Mouse (Mus musculus): ENCODE measurements around the gene Zfp827.

The Zfp827 gene

DNA sequence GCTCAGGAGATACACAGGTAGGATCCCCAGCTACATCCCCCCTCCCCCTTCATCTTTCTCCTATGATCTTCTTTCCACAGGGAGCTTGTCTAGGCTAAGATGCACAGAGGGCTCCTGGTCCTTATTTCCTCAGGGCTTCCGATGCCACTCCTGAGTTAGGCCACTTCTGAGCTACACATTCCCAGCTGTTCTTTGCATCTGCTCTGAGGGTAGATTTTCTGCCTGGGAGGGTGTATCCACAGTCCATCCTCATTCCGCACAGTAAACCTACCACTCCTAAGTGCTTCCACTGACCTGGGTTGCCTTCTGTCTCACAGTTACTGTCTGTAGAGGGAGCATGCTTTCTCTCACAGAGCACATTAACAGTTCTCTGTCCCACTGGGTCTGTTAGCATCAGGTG is 37.7 kb downstream of the Zfp827 start:
- DNase-seq, result no peak

DNA sequence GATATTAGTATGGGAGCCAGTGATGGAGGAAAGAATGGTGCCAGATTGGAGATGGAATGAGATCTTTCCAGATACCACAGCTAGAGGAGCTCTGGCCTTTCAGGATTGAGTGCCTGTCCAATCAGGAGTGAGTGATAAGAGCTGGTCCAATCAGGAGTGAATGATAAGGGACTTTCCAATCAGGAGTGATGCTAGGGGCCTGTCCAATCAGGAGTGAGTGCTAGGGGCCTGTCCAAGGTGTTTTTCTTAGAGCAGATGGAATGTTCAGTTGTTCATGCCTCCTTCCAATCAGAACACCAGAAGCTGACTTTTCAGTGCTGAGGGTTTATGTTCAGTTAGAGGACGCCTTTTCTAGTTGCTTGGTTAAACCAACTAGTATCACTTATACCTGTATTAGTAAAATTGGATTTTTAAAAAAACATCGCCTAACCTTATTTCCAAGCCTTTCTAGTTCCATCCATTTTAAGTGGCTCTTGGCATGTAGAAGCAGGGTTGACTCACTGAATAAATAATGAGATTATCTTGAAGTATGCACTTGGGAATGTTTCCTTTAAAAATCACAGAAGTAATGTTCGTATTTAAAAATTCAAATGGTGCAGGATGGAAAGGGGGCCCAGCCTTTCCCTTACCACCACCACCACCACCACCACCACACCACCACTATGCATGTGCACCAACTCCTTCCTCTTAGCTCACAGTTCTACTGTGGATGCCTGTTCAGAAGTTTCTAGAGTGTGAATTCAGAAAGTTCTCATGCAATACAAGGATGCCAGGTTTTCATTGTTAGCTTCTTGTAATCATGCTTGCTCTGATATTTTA is 39.8 kb downstream of the Zfp827 start:
- DNase-seq, result no peak

DNA sequence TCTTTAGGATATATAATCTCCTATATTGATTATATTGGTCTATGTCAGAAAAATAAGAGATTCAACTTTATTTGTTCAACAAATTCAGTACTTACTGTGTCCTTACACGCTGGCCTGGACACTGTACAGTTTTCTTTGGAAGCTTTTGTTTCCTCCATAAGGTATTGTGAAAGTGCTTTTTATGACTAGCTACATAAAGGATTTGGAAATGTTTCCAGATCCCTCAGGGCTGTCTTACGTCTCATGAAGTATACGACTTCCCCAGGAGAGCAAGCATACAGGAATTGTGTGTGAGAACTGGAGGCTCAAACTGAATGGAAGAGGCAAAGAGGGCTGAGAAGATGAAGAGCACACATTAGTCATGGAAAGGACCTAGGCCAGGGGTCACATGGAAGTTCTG is 45.1 kb downstream of the Zfp827 start:
- no peak for DNase-seq

DNA sequence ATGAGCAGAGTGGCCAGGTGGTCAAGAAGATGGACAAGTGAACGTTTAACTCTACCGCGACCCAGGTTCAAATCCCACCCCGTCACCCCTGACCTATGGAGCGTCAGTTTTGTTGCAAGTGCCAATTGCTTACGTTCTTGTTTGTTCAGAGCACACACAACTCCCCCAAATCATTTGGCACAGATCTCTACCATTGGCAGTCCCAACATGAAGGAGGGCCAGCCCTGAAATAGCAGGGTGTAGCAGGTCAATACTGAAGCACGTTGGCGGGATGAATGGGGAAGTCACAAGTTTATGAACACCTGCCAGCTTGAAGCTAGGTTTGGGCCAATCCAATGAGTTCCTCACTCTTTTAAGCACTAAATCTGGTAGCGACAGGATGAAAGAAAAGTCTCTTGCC is 46.7 kb downstream of the Zfp827 start:
- no peak for DNase-seq

DNA sequence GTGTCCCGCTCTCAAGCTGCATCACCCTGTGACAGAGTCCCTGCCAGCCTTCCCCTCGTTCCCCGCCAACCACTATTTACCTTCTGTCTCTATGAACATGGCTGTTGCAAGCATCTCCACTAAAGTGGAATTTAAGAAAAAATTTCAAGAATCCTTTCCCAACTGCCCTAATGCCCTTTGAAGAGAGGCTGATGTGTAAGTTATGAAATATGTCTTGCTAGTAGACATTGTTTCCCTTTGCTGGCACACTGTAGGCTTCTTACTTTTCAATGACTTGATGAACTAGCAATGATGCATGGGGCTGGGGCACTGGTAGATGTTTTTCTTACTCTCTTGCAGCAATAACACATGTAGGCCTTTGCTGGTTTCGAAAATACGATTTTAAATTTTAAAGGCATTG is 49.0 kb downstream of the Zfp827 start:
- no peak for DNase-seq

DNA sequence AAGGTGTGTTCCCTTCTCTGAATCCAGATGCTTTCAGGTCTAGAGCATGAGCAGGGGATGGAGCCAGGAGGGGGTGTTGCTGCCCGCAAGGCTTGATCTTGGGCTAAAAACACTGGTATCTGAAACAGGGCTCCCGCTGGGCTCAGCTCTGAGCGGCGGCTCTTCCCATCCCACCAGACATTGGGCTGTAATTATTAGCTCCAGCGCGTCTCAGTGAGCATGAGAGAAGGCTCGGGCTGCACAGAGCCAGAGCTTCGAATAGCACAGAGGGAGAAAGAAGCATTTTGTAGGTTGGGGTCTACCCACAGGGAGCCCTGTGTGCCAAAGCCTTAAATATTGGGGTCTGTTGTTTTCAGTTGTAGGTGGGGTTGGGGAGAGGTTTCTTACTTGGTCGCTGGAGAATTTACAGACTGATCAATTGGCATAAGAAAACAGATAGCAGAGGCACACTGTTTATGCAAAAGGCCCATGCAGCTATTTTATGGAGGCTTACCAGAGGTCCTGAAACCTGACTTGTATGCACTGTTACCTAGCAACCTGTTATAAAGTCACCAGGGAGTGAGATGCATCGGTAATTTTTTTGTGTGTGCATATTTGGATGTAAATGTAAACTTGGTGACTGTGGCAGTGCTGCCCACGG is 50.4 kb downstream of the Zfp827 start:
- no peak for DNase-seq

DNA sequence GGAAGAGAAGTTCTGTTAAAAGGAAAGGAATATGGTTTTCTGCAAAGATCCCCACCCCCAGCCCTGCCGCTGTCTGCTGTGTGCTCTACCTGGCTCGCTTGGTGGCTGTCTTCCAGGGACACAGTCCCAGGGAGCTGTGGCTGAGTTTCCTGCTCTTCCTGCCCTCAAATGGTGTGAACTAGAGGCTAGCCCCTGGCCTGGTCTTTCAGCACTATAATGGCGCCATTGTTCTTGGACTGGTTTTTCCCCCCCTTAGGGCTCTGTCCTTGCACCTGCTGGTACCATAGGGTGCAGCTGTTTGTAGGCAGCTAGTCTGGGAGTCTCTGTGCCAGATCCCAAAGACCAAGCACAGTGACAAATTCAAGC is 50.9 kb downstream of the Zfp827 start:
- DNase-seq, result no peak

DNA sequence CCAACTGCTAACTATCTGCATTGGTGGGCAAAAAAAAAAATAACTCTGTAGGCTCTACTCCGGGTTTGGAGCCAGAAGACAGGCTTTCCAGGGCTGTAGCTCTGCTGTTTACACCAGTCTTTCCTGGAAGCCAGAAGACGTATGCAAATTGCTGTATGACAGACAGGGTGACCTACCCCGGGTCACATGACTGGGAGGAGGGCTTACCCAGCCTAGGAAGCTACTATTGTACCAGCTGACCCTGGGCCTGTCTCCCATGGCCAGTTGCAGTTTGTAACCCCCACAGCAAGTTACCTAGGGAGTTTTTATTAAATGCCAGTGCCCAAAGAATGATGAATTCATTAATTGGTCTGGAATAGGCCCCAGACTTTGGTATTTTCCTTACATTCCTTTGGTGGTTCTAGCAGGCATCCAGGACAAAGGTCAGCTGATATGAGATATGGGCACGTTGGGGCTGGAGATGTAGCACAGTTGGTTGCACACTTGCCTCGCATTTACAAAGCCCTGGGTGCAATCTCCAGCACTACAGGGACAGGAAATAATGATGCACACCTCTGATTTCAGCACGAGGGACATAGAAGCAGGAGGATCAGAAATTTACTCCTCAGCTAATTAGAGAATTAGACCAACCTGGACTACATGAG is 52.0 kb downstream of the Zfp827 start:
- DNase-seq, result no peak

DNA sequence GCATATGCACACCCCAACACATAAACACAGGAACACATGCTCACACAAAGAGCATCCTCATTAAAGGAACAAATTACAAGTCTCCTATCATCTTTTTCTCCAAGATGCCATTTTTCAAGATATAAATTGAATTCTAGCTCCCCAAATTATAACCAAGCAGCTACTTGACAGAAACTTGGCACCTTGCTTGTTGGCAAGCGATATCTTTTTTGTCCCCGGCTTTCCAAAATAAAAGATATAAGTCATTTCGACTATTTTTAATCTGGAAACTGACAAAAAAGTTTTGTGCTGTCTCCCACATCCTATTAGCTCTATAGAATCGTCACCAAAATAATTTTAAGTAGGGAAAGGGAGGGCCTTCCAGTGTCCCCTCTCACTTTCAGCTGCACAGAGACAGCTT is 53.1 kb downstream of the Zfp827 start:
- DNase-seq, result no peak

DNA sequence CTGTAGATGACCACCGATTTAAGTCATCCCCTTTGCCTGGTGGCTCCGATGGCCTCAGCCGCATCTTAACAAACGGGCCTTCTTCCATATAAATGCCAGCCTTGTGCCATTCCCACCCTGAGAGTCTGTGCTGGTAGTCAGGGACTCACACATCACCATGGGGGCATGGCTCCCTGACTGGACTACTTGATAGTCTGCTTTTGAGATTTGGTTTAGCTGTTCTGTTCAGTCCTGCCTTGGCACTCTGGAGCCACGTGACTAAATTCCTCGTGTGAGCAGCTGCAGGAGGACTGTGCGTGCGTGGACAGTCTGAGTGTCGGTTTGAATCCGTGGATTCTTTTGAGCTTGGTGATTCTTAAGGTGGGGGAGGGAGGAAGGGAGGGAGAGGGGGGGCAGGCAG is 53.7 kb downstream of the Zfp827 start:
- no peak for DNase-seq

DNA sequence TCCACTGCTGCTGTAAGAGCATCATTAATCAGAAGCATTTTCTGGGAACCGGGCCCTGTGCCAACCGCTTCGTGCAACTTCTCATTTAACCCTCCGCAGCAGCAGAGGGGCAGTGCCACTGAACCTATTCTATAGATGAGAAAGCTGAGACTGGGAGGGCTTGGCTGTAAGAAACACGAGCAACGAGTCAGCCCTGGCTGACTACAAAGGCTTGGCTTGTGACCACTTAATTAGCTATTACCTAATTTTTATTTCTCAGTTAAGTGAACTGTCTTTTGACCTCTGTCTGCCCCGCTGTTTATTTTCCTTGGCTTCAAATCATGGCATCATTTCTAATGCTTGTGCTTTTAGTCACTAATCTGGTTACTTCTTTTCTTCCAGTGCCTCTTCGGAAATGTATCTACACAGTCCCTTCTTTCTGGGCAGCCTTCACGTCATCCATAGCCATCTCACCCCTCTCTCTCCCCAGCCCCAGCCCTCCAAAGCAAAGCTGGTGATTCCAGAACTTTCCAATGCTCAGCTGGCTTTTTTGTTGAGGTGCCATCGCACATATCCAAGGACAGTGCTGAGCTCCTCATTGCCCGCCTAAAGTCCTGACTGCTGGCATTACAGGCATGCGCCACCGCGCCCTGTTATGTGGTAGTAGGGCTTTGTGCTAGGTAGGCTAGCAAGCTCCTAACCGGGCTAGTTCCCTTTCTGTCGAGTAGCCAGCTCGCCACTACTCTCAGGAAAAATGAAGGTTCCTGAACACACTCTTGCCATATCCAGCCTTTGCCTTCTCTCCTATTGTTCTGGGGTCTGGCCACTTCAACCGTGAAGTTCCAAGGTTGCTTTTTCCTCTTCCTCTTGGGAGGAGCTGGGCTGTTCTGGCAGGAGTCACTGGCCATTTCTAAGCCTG is 55.5 kb downstream of the Zfp827 start:
- no peak for DNase-seq

DNA sequence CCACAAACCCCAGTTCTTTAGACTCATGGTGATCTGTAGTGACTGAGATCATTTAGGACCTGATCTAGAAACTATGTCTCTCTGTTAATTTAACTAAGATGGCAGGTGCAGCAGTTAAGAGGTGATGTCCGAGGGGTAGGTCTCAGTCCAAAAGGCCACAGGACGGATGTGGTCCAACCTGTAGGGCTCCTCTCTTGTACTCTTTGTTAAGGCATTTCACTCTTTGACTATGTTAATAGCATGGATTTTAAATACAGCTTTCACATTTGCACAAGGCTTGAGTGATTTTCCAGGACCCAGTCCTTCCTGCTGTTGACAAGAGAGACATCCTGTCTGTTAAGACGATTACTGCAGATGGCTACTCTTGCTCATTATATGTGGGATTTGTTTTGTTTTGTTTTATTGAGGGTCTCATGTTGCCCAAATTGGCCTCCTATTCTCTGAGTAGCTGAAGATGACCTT is 56.2 kb downstream of the Zfp827 start:
- no peak for DNase-seq

DNA sequence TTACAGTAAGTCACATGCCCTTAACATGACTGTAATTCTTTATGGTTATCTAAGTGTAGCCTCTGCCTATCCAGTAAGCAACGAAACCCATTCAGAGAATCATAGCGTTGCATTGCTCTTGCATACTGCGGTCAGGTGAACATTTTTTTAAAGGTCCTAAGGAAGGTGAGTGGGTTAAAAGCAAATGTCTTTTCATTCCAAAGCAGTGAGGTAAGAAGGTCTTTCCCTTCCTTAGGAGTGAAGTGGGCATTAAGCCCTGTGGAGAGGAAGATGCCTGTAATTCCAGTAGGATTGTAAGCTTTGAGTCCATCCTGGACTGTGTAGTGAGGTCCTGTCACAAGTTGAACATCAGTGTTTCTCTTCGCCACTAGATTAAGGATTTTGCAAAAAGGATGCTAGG is 66.2 kb downstream of the Zfp827 start:
- DNase-seq, result no peak

DNA sequence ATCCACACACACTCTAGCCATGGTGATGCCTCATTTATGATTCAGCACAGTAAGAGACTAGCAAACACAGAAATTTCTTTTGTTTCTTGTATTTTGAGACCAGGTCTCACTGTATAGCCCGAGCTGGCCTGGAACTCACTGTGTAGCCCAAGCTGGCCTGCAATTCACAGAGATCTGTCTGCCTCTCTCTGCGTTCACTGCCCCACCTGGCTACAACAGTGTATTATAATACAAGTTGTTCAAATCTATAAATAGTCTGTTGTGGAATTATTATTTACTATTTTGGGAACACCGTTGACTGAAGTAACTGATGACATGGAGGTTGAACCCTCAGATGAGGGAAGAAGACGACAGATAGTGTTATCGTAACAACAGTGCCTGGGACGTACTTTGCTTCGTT is 66.9 kb downstream of the Zfp827 start:
- DNase-seq, result no peak

DNA sequence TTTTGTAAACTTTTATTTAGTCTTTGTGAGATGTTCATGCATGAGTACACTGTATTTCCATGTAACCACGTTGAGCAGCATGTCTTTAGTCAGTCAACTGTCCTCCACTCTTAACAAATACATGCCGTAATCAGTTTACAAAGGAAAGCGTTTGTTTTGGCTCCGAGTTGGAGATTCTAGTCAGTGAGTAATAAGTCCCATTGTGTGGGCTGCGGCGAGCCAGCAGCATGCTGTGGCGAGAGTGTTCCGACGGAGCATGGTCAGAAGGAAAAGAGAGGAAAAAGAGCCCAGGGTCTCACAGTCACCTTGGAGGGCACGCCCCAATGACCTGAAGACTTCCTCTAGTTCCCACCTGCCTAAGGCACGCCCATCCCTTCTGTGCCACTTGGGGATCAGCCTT is 68.7 kb downstream of the Zfp827 start:
- no peak for DNase-seq

DNA sequence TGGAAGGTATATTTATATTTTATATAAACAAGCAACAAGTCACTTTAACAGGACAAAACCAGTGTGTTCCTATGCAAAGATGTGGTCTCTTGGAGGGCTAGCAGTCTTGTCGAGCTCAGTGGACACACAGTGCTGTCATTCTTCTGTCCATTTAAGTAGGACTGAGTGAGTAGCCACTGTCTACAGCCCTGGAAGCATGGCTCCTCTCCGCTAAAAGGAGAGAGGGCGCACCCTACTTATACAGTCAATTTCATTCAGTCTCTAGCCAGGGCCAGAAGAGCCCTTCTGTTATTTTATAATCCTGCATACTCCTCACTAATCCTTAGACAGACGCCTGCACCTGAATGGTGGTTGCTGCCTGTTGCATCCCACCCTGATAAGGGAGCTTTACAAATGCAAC is 74.5 kb downstream of the Zfp827 start:
- no peak for DNase-seq

DNA sequence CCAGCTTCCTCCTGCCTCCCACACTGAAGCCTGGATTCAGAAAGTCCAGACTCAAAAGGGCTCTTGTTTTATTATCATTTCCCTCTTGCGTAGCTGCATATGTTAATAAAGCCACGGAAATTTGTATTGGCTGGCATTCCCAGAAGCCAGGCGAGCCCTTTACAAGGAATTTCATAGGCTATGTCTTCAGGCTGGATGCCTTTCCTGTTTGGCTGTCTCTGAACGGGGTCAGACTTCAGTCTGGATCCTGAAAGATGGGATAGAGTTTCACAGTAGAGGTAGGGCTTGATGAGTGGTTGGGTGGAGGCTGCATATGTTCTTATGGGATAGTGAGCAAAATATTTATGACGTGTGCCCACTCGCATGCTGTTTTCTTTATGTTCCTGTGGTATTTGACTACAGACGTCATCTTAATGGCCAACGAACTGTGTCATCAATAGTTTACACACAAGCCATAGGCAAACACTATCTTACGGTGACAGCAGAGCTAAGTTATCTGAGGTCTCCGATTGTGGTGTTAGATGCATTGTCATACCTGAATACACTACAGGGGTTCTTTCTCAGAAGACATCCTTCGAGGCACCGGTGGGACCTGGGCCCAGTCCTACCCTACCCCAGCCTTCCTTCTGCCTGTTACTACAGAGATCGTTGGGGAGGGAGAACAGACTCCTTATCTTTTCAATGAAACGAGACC is 75.1 kb downstream of the Zfp827 start:
- DNase-seq, result no peak

DNA sequence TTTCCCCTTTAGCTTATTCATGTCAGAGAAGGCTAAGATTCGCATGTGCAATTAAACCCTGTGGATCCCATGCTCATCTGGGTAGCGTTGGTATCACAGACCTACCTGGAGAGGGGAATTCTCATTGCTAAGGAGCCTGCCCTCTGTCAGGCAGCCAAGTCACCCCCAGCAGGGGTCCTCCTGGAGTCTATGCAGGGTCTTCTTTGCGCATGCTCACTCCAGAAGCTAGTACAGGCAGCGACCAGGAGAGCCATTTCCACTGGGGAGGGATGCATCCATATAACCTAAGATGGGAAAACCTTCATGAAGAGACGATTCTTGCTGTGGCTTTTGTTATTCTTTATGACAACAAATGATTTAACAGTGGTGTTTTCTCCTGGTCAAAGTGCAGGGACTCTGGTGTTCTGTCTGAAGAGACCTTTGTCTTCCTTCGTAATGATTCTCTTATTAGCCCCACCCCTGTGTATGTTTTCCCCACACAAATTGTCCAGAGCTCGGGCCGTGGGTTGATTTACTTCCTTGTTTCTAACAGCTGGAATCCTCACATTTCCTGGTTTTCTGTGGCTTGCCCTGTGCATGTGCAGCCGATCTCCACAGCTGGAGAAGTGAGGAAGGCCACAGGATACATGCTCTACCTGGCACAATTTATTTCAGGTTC is 75.8 kb downstream of the Zfp827 start:
- no peak for DNase-seq

DNA sequence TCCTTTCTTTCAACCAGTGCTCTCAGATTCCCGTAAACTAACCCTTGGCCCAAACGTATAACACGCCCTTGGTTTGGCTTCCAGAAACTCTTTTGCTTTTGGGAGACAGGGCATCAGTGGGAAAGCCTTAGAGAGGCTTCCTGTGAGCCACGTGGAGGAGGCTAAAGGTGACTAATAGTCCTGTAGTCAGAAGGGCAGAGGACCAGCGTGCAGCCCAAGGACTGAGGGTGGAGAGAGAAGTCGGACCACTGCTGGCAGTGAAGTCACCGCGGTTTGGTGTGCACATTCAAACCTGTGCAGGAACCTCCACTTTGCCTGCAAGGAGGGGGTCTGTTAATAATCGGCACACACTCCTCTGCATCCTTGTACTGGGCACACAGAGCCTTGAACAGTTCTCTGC is 76.4 kb downstream of the Zfp827 start:
- no peak for DNase-seq

DNA sequence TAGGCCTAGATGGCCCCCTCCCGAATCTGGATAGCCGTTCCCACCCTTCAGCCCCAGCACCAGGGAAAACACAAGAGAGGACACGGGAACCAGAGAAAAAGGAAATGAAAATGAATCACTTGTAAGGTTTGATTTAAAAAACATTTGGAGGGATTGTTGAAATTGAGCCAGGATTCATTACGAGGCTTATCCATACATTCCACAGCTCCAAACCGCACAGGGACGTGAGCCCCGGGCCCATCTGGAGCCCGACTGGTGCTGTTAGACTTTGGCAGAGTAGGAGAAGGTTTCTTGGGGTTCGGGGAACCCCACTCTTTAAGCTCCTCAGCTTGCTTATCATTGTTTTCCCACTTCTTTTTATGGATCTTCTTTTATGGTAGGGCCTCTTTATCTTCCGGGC is 76.9 kb downstream of the Zfp827 start:
- DNase-seq, result no peak

DNA sequence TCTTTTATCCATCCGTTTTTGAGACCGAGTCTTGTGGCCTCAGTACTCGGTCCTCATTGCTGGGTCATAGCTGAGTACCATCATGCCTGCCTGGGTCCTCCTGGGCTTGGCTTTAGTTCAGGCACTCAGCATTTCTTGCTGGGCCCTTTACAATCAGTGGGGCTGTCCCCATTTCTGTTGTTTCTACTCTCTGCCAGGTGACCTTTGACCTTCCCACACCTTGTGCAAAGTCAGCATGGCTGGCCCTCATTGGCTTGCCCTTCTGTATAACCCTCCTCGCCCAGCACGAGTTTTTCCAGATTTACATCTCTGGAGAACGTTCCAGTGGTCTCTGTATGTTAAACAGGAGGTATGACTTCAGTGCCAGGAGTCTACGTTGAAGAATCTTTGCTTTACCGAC is 83.2 kb downstream of the Zfp827 start:
- DNase-seq, result no peak

DNA sequence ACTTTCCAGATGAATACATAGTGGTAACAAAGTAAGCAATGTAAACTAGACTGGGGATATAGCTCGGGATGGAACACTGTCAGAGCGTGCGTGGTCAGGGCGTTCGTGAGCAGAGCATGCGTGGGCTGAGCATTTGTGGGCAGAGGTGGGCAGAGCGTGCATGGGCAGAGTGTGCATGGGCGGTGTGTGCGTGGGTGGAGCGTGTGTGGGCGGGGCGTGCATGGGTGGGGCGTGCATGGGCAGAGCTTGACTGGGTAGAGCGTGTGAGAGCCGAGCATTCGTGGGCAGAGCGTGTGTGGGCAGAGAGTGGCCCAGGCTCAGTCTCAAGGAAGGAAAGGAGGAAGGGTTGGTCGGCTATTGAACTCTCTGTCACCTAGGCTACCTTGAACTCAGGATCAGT is 84.2 kb downstream of the Zfp827 start:
- DNase-seq, result no peak
